Mouse (Mus musculus): ENCODE results near the gene Gpr3. TPM values are rescaled to one million over a fixed set of nuclear protein-coding genes. Genes with fewer than 3 reads are reported as not detected.

Gpr3 gene
- polyA plus RNA-seq, 1 experiment: 16.1 TPM

GRCm38 (mm10) chr4:133179258-133179657 lies 33.1 kb downstream of the Gpr3 start:
- no peak overlapping the region for H3K27ac ChIP-seq (ENCODE audit: insufficient read depth, low read length)
- peaks cover 7% of the 10 kb centered on the region for H3K4me1 ChIP-seq (ENCODE audit: control insufficient read depth, insufficient read depth, low read length)
- H3K4me3 ChIP-seq (ENCODE audit: insufficient read depth, low read length): no peak overlapping the region
- TF ChIP-seq CTCF (IDR thresholded peaks at IDR 0.05; ENCODE audit: extremely low read depth, insufficient read depth, low read length): no peak
- no peak for TF ChIP-seq POLR2A (IDR thresholded peaks at IDR 0.05; ENCODE audit: extremely low read depth, insufficient read depth, low read length)

GRCm38 (mm10) chr4:133178305-133178704 lies 34.0 kb downstream of the Gpr3 start:
- H3K27ac ChIP-seq (ENCODE audit: insufficient read depth, low read length): no peak overlapping the region
- no peak for TF ChIP-seq CTCF (IDR thresholded peaks at IDR 0.05; ENCODE audit: extremely low read depth, insufficient read depth, low read length)
- TF ChIP-seq POLR2A (IDR thresholded peaks at IDR 0.05; ENCODE audit: extremely low read depth, insufficient read depth, low read length): no peak
- H3K4me1 ChIP-seq (ENCODE audit: control insufficient read depth, insufficient read depth, low read length): peaks cover 7% of the 10 kb centered on the region
- H3K4me3 ChIP-seq (ENCODE audit: insufficient read depth, low read length): no peak overlapping the region

GRCm38 (mm10) chr4:133176761-133177403 lies 35.5 kb downstream of the Gpr3 start:
- TF ChIP-seq CTCF (IDR thresholded peaks at IDR 0.05; ENCODE audit: extremely low read depth, insufficient read depth, low read length): no peak
- TF ChIP-seq POLR2A (IDR thresholded peaks at IDR 0.05; ENCODE audit: extremely low read depth, insufficient read depth, low read length): peak; percentile 50; the same call in 1 of the 2 replicates
- H3K4me1 ChIP-seq (ENCODE audit: control insufficient read depth, insufficient read depth, low read length): peaks cover 7% of the 10 kb centered on the region
- H3K4me3 ChIP-seq (ENCODE audit: insufficient read depth, low read length): peak overlapping the region; percentile 14; the same call in 1 of the 2 replicates
- no peak overlapping the region for H3K27ac ChIP-seq (ENCODE audit: insufficient read depth, low read length)

GRCm38 (mm10) chr4:133175998-133176760 lies 36.2 kb downstream of the Gpr3 start:
- H3K4me3 ChIP-seq (ENCODE audit: insufficient read depth, low read length): peak overlapping the region; percentile 14

GRCm38 (mm10) chr4:133175274-133175673 lies 37.1 kb downstream of the Gpr3 start:
- Histone ChIP-seq H3K4me1 (ENCODE audit: control insufficient read depth, insufficient read depth, low read length) (peaks cover 7% of the 10 kb centered on the region), H3K27ac (ENCODE audit: insufficient read depth, low read length) (no peak overlapping the region), H3K4me3 (ENCODE audit: insufficient read depth, low read length) (no peak overlapping the region)
- TF ChIP-seq CTCF (IDR thresholded peaks at IDR 0.05; ENCODE audit: extremely low read depth, insufficient read depth, low read length) (no peak), POLR2A (IDR thresholded peaks at IDR 0.05; ENCODE audit: extremely low read depth, insufficient read depth, low read length) (no peak)

More at GRCm38 (mm10) chr4:133175998-133176760, 36.2 kb downstream of the Gpr3 start:
- Histone ChIP-seq H3K4me1 (ENCODE audit: control insufficient read depth, insufficient read depth, low read length) (peaks cover 7% of the 10 kb centered on the region), H3K27ac (ENCODE audit: insufficient read depth, low read length) (peak overlapping the region; percentile 54)
- TF ChIP-seq POLR2A (IDR thresholded peaks at IDR 0.05; ENCODE audit: extremely low read depth, insufficient read depth, low read length): no peak
- no peak for TF ChIP-seq CTCF (IDR thresholded peaks at IDR 0.05; ENCODE audit: extremely low read depth, insufficient read depth, low read length)

GRCm38 (mm10) chr4:133174361-133174760 lies 38.0 kb downstream of the Gpr3 start:
- TF ChIP-seq CTCF (IDR thresholded peaks at IDR 0.05; ENCODE audit: extremely low read depth, insufficient read depth, low read length): no peak
- TF ChIP-seq POLR2A (IDR thresholded peaks at IDR 0.05; ENCODE audit: extremely low read depth, insufficient read depth, low read length): no peak
- peak overlapping the region; percentile 77 for H3K27ac ChIP-seq (ENCODE audit: insufficient read depth, low read length)
- no peak overlapping the region for H3K4me3 ChIP-seq (ENCODE audit: insufficient read depth, low read length)
- peaks cover 10% of the 10 kb centered on the region for H3K4me1 ChIP-seq (ENCODE audit: control insufficient read depth, insufficient read depth, low read length)

- TF ChIP-seq POLR2A (IDR thresholded peaks at IDR 0.05; ENCODE audit: extremely low read depth, insufficient read depth, low read length) (no peak), CTCF (IDR thresholded peaks at IDR 0.05; ENCODE audit: extremely low read depth, insufficient read depth, low read length) (no peak)
- H3K27ac ChIP-seq (ENCODE audit: insufficient read depth, low read length): no peak overlapping the region; the same call in 1 of the 2 replicates
- no peak overlapping the region for H3K4me3 ChIP-seq (ENCODE audit: insufficient read depth, low read length)
- H3K4me1 ChIP-seq (ENCODE audit: control insufficient read depth, insufficient read depth, low read length): peaks cover 13% of the 10 kb centered on the region
Observed at GRCm38 (mm10) chr4:133172451-133172850, 39.9 kb downstream of the Gpr3 start.

GRCm38 (mm10) chr4:133170616-133171015 lies 41.7 kb downstream of the Gpr3 start:
- Histone ChIP-seq H3K27ac (ENCODE audit: insufficient read depth, low read length) (no peak overlapping the region), H3K4me1 (ENCODE audit: control insufficient read depth, insufficient read depth, low read length) (peaks cover 9% of the 10 kb centered on the region), H3K4me3 (ENCODE audit: insufficient read depth, low read length) (no peak overlapping the region)
- TF ChIP-seq POLR2A (IDR thresholded peaks at IDR 0.05; ENCODE audit: extremely low read depth, insufficient read depth, low read length): no peak
- TF ChIP-seq CTCF (IDR thresholded peaks at IDR 0.05; ENCODE audit: extremely low read depth, insufficient read depth, low read length): no peak

GRCm38 (mm10) chr4:133170056-133170524 lies 42.2 kb downstream of the Gpr3 start:
- Histone ChIP-seq H3K27ac (ENCODE audit: insufficient read depth, low read length) (peak overlapping the region; percentile 92), H3K4me1 (ENCODE audit: control insufficient read depth, insufficient read depth, low read length) (peaks cover 9% of the 10 kb centered on the region), H3K4me3 (ENCODE audit: insufficient read depth, low read length) (no peak overlapping the region)
- TF ChIP-seq POLR2A (IDR thresholded peaks at IDR 0.05; ENCODE audit: extremely low read depth, insufficient read depth, low read length): no peak
- TF ChIP-seq CTCF (IDR thresholded peaks at IDR 0.05; ENCODE audit: extremely low read depth, insufficient read depth, low read length): no peak
